Mouse (Mus musculus): ENCODE results near the gene Ebf1. TPM values are rescaled to one million over a fixed set of nuclear protein-coding genes. Genes with fewer than 3 reads are reported as not detected.

Ebf1 gene
- polyA plus RNA-seq, 1 experiment from 2014 or later = 109 TPM

DNA sequence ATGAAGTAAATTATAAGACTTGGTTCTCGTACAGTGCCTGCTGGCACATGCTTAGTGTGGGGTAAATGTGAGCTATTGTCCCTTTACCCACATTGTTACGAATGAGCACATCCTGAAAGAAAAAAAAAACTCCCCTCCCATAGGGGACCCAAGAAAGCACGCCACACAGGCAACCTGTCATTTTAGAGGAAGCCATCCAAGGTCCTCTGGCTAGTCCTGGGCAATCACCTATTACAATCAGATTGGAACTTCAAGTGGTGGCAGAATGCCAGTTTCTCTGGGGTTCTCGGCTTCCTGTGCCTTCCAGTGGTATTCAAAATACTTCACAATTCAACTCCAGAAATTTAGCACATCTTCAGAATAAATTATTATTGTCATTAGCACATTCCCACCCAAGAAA is 98.7 kb downstream of the Ebf1 start:
- Histone ChIP-seq H3K4me3 (no peak overlapping the region), H3K27me3 (replicated peaks) (no peaks in the 10 kb centered on the region), H3K9ac (no peak overlapping the region), H3K9me3 (no peaks in the 10 kb centered on the region), H3K27ac (no peak overlapping the region), H3K4me1 (no peaks in the 10 kb centered on the region), H3K4me2 (replicated peaks) (no peak overlapping the region), H3K36me3 (no peaks in the 10 kb centered on the region)
- 67% methylated on average over 4 of the region's 4 CpGs for WGBS
- ATAC-seq (ENCODE audit: low FRiP score, low read depth) = no peak

GRCm38 (mm10) chr11:44716928-44717327 is 99.8 kb downstream of the Ebf1 start:
- ATAC-seq (ENCODE audit: low FRiP score, low read depth) = no peak
- WGBS = 29% methylated on average over 6 of the region's 6 CpGs

GRCm38 (mm10) chr11:44717636-44718035 is 100.5 kb downstream of the Ebf1 start:
- Histone ChIP-seq H3K36me3 (no peaks in the 10 kb centered on the region), H3K4me1 (no peaks in the 10 kb centered on the region), H3K9me3 (no peaks in the 10 kb centered on the region), H3K4me3 (no peak overlapping the region), H3K4me2 (replicated peaks) (no peak overlapping the region), H3K27ac (no peak overlapping the region), H3K9ac (no peak overlapping the region), H3K27me3 (replicated peaks) (no peaks in the 10 kb centered on the region)
- WGBS = 69% methylated on average over 7 of the region's 7 CpGs
- ATAC-seq (ENCODE audit: low FRiP score, low read depth) = no peak

More at GRCm38 (mm10) chr11:44716928-44717327, 99.8 kb downstream of the Ebf1 start:
- Histone ChIP-seq H3K9me3 (no peaks in the 10 kb centered on the region), H3K4me2 (replicated peaks) (no peak overlapping the region), H3K4me1 (no peaks in the 10 kb centered on the region), H3K27me3 (replicated peaks) (no peaks in the 10 kb centered on the region), H3K27ac (no peak overlapping the region), H3K4me3 (no peak overlapping the region), H3K36me3 (no peaks in the 10 kb centered on the region), H3K9ac (no peak overlapping the region)

GRCm38 (mm10) chr11:44721976-44722375 is 104.9 kb downstream of the Ebf1 start:
- no peak overlapping the region for H3K4me2 ChIP-seq (replicated peaks)
- no peaks in the 10 kb centered on the region for H3K36me3 ChIP-seq
- no peak for ATAC-seq (ENCODE audit: low FRiP score, low read depth)
- H3K9me3 ChIP-seq = no peaks in the 10 kb centered on the region
- H3K4me1 ChIP-seq = no peaks in the 10 kb centered on the region
- H3K9ac ChIP-seq = no peak overlapping the region
- H3K27me3 ChIP-seq (replicated peaks) = no peaks in the 10 kb centered on the region
- H3K4me3 ChIP-seq = no peak overlapping the region
- 94% methylated on average over 4 of the region's 4 CpGs for WGBS
- H3K27ac ChIP-seq = no peak overlapping the region

DNA sequence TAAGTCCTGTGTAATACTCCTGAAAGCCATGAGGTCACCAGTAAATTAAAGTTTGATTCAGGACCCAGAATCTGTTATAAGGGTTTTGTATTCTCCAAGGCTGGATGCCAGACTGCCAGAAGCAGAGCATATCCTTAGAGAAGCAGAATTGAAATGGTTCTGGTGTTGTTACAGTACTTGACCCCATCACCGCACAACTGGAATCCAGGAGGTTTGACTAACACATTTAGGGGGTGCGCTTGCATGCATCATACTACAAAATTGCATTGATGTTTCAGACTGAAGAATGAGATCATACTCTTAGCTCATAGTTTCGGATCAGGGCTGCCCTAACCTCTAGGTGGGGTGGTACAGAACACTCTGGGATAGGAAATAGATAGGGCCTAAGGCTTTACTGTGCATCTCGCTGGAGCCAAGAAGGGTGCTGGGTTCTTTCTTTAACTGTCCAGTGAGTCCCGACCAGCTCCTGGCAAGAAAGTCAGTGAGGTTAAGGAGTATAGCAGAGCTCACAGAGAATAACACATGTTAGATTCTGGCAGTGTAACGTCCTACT is 106.9 kb downstream of the Ebf1 start:
- WGBS = 89% methylated on average over 6 of the region's 6 CpGs
- Histone ChIP-seq H3K27ac (no peak overlapping the region), H3K9ac (no peak overlapping the region), H3K4me3 (no peak overlapping the region), H3K4me1 (no peaks in the 10 kb centered on the region), H3K27me3 (replicated peaks) (no peaks in the 10 kb centered on the region), H3K36me3 (no peaks in the 10 kb centered on the region), H3K9me3 (no peaks in the 10 kb centered on the region), H3K4me2 (replicated peaks) (no peak overlapping the region)
- ATAC-seq (ENCODE audit: low FRiP score, low read depth) = no peak

DNA sequence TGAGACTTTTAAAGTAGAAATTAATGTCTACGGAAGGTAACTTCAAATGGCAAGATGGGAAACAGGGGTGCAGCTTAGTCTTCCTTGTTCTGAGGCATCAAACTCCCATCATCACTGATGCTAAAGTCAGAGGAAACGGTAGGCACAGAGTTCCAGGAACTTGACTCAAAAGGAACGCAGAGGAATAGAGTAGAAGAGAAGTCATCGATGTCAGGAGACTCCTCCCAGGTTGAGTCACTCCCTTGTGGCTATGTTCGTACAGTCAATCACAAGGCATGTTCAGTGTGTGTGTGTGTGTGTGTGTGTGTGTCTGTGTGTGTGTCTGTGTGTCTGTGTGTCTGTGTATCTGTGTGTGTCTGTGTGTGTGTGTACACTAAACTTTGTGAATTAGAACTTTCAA is 108.6 kb downstream of the Ebf1 start:
- no peak overlapping the region for H3K9ac ChIP-seq
- H3K4me1 ChIP-seq = 0 out of 2 replicates have a peak, but pooled peaks cover 10% of the 10 kb centered on the region
- 88% methylated on average over 5 of the region's 5 CpGs for WGBS
- no peak for ATAC-seq (ENCODE audit: low FRiP score, low read depth)
- H3K4me2 ChIP-seq (replicated peaks) = no peak overlapping the region
- H3K4me3 ChIP-seq = no peak overlapping the region
- H3K9me3 ChIP-seq = no peaks in the 10 kb centered on the region
- H3K36me3 ChIP-seq = no peaks in the 10 kb centered on the region
- no peak overlapping the region for H3K27ac ChIP-seq
- no peaks in the 10 kb centered on the region for H3K27me3 ChIP-seq (replicated peaks)

DNA sequence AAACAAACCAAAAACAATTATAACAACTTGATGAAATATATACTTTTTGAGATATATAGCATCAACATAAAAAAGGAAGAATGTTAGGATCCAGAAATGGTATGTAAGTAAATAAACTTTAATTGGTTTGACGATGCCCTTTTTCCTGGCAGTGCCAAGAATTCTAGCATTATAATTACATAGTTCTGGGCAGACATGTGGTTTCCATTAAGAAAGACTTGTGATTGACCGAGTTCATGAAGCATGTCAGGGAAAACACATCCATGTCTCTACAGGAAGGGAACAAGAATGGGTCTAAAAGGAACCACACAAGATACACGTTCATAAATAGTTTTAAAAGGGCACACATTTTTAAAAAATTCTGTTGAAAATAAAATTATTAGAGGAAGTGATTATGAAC is 110.3 kb downstream of the Ebf1 start:
- 73% methylated on average over 3 of the region's 3 CpGs for WGBS
- Histone ChIP-seq H3K36me3 (no peaks in the 10 kb centered on the region), H3K4me1 (0 out of 2 replicates have a peak, but pooled peaks cover 10% of the 10 kb centered on the region), H3K9me3 (no peaks in the 10 kb centered on the region), H3K4me2 (replicated peaks) (no peak overlapping the region), H3K4me3 (no peak overlapping the region), H3K9ac (no peak overlapping the region), H3K27me3 (replicated peaks) (no peaks in the 10 kb centered on the region), H3K27ac (no peak overlapping the region)
- no peak for ATAC-seq (ENCODE audit: low FRiP score, low read depth)

DNA sequence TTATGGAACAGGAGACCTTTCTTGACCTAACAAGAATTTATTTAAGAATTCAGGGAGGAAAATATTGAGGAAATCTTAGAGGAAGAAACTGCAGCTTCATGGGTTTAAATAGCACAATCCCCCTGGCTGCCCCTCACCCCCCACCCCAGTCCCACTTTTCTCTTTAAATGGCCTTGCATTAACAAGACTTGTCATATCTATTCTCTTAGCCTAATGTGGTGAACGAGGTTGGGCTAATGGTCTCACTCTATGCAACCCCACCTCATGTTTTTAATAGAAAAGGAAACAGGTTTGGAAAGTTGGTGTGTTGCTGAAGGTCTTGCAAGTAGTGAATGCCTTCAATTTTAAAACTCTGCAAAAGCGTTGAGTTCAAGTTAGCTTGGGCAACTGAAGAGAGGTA is 110.7 kb downstream of the Ebf1 start:
- H3K27ac ChIP-seq = no peak overlapping the region
- no peaks in the 10 kb centered on the region for H3K36me3 ChIP-seq
- no peaks in the 10 kb centered on the region for H3K27me3 ChIP-seq (replicated peaks)
- no peak for ATAC-seq (ENCODE audit: low FRiP score, low read depth)
- no peaks in the 10 kb centered on the region for H3K9me3 ChIP-seq
- no peak overlapping the region for H3K4me3 ChIP-seq
- no peak overlapping the region for H3K4me2 ChIP-seq (replicated peaks)
- 0 out of 2 replicates have a peak, but pooled peaks cover 10% of the 10 kb centered on the region for H3K4me1 ChIP-seq
- no peak overlapping the region for H3K9ac ChIP-seq
- 79% methylated on average over 2 of the region's 2 CpGs for WGBS

DNA sequence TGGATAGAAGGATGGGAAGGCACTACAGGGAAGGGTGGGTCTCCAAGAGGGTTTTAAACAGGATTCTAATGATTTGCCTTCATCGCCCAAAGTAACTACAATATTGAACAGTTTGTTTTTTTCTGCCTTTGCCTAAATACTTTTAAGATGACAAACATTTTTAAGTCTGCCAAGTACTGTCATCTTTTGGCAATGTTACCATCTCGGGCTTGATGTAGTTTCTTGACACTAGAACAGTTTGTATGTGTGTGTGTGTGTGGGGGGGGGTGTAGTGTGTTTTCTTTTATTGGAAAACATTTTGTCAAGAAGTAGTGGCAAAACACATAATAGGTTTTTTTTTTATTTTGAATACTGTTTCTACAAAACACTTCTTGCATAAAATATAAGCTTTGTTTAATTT is 111.2 kb downstream of the Ebf1 start:
- Histone ChIP-seq H3K4me1 (0 out of 2 replicates have a peak, but pooled peaks cover 10% of the 10 kb centered on the region), H3K27me3 (replicated peaks) (no peaks in the 10 kb centered on the region)
- ATAC-seq (ENCODE audit: low FRiP score, low read depth) = no peak

DNA sequence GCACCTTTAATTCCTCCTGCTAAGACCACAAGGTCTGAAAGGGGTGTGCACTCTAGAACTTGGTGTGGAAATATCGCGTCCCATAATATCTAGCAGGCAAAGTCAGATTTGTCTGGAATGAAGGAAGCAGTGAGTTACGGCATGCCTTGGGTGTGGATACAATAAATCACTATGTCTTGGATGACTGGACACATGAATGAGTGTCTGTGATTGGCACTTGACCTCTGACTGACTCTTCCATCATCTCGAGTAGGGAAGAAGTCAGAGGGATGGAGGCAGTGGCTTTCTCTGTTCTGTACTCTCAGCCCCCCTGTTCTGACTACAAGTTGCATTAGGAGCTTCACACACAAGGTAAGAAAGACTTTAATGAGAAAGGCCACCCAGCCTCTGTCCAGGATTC is 112.8 kb downstream of the Ebf1 start:
- ATAC-seq (ENCODE audit: low FRiP score, low read depth) = no peak
- Histone ChIP-seq H3K9ac (no peak overlapping the region), H3K4me1 (0 out of 2 replicates have a peak, but pooled peaks cover 10% of the 10 kb centered on the region), H3K4me3 (no peak overlapping the region), H3K27me3 (replicated peaks) (no peaks in the 10 kb centered on the region), H3K4me2 (replicated peaks) (no peak overlapping the region), H3K36me3 (no peaks in the 10 kb centered on the region), H3K9me3 (no peaks in the 10 kb centered on the region), H3K27ac (no peak overlapping the region)
- 60% methylated on average over 4 of the region's 4 CpGs for WGBS

More for the DNA sequence above, 111.2 kb downstream of the Ebf1 start:
- Histone ChIP-seq H3K9ac (no peak overlapping the region), H3K4me2 (replicated peaks) (no peak overlapping the region), H3K9me3 (no peaks in the 10 kb centered on the region), H3K4me3 (no peak overlapping the region), H3K27ac (no peak overlapping the region), H3K36me3 (no peaks in the 10 kb centered on the region)
- 88% methylated on average over 2 of the region's 2 CpGs for WGBS

- Histone ChIP-seq H3K4me3 (no peak overlapping the region), H3K9ac (no peak overlapping the region), H3K4me2 (replicated peaks) (no peak overlapping the region), H3K4me1 (0 out of 2 replicates have a peak, but pooled peaks cover 10% of the 10 kb centered on the region), H3K36me3 (no peaks in the 10 kb centered on the region), H3K27ac (no peak overlapping the region), H3K27me3 (replicated peaks) (no peaks in the 10 kb centered on the region), H3K9me3 (no peaks in the 10 kb centered on the region)
- 74% methylated on average over 2 of the region's 2 CpGs for WGBS
- no peak for ATAC-seq (ENCODE audit: low FRiP score, low read depth)
These were observed 114.6 kb downstream of the Ebf1 start for GRCm38 (mm10) chr11:44731763-44732162.

DNA sequence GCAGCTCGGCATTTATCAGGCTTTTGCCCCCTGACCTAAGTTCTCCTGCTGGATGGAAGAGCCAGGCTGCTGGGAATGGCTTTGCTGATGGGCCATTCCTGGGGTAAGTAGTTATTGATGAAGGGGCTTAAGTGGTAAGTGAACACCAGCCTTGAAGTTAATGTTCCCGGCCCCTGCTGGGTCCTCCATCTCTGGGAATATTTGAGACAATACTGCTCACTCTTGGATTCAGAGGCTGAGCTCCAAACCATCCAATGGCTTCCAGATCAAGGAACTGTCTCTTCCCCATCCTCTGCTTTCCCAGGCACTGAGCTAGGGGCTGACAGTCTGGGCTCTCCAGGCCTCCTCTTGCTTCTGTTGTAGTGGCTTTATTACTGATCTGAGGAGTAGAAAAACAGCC is 116.2 kb downstream of the Ebf1 start:
- no peaks in the 10 kb centered on the region for H3K36me3 ChIP-seq
- no peak overlapping the region for H3K4me2 ChIP-seq (replicated peaks)
- H3K27me3 ChIP-seq (replicated peaks) = no peaks in the 10 kb centered on the region
- 53% methylated on average over 2 of the region's 2 CpGs for WGBS
- H3K27ac ChIP-seq = no peak overlapping the region
- H3K4me1 ChIP-seq = 0 out of 2 replicates have a peak, but pooled peaks cover 10% of the 10 kb centered on the region
- H3K4me3 ChIP-seq = no peak overlapping the region
- no peaks in the 10 kb centered on the region for H3K9me3 ChIP-seq
- ATAC-seq (ENCODE audit: low FRiP score, low read depth) = no peak
- no peak overlapping the region for H3K9ac ChIP-seq

- Histone ChIP-seq H3K4me2 (replicated peaks) (no peak overlapping the region), H3K4me1 (peaks cover 14% of the 10 kb centered on the region), H3K9ac (no peak overlapping the region), H3K27ac (no peak overlapping the region), H3K36me3 (no peaks in the 10 kb centered on the region), H3K4me3 (no peak overlapping the region), H3K27me3 (replicated peaks) (no peaks in the 10 kb centered on the region), H3K9me3 (no peaks in the 10 kb centered on the region)
- WGBS = 85% methylated on average over 5 of the region's 5 CpGs
- ATAC-seq (ENCODE audit: low FRiP score, low read depth) = no peak
These were observed 120.9 kb downstream of the Ebf1 start for GRCm38 (mm10) chr11:44738046-44738445.
